Mouse (Mus musculus) liver, embryonic 13.5 days (tissue): ENCODE measurements around the gene Oas1c. TPM values are rescaled to one million over a fixed set of nuclear protein-coding genes. Genes with fewer than 3 reads are reported as not detected.

ENCODE experiments used
- ATAC-seq: fragments of 200-750 bp; cut with Nextera tagmentation; 2 replicates; pipeline ENCODE4 v1.8.0; 2017; ENCODE audit warnings: low read depth, mild to moderate bottlenecking, moderate number of reproducible peaks, moderate library complexity
- DNase-seq: peaks from one replicate; pipeline ENCODE4 v3.0.0; 2022
- H3K27ac ChIP-seq: fragments of 300-500 bp; sonication (generic); 2 replicates; pipeline ENCODE4 v1.5.1; 2015; ENCODE audit warnings: moderate library complexity, mild to moderate bottlenecking, inconsistent platforms
- H3K27me3 ChIP-seq: fragments of 300-500 bp; sonication (generic); 2 replicates; pipeline ENCODE4 v1.6.1; 2015; ENCODE audit warnings: mild to moderate bottlenecking, inconsistent platforms
- H3K36me3 ChIP-seq: fragments of 300-500 bp; sonication (generic); 2 replicates; pipeline ENCODE4 v1.6.1; 2015; ENCODE audit warnings: mild to moderate bottlenecking, inconsistent platforms
- H3K4me1 ChIP-seq: fragments of 300-500 bp; sonication (generic); replicated peaks from 2 replicates; pipeline ENCODE4 v1.6.1; 2015; ENCODE audit warnings: inconsistent platforms
- H3K4me2 ChIP-seq: fragments of 300-500 bp; sonication (generic); 2 replicates; pipeline ENCODE4 v1.6.1; 2015; ENCODE audit warnings: inconsistent platforms, mild to moderate bottlenecking, moderate library complexity
- H3K4me3 ChIP-seq: fragments of 300-500 bp; sonication (generic); replicated peaks from 2 replicates; pipeline ENCODE4 v1.5.1; 2015; ENCODE audit warnings: mild to moderate bottlenecking, inconsistent platforms
- H3K9ac ChIP-seq: fragments of 300-500 bp; sonication (generic); 2 replicates; pipeline ENCODE4 v1.6.1; 2015; ENCODE audit warnings: mild to moderate bottlenecking, inconsistent platforms
- H3K9me3 ChIP-seq: fragments of 300-500 bp; sonication (generic); replicated peaks from 2 replicates; pipeline ENCODE4 v1.6.1; 2016; ENCODE audit warnings: inconsistent platforms
- WGBS: fragments of 180-500 bp; shearing (Covaris S2); methylation state at CpG from one replicate; pipeline ENCODE4 v1.1.7; 2015; ENCODE audit not compliant: insufficient replicate concordance; 5-methylcytosine and 5-hydroxymethylcytosine counted together
- polyA plus RNA-seq: library from polyadenylated mRNA; unstranded; fragments of >200 nt; fragmentation: Nextera tagmentation; extraction: Ambion mirVana; gene quantifications from 2 replicates; pipeline ENCODE4 v1.2.1, GENCODE M21; 2015

Gene Oas1c
- polyA plus RNA-seq, 1 experiment from 2014 or later: 0.08 TPM

DNA sequence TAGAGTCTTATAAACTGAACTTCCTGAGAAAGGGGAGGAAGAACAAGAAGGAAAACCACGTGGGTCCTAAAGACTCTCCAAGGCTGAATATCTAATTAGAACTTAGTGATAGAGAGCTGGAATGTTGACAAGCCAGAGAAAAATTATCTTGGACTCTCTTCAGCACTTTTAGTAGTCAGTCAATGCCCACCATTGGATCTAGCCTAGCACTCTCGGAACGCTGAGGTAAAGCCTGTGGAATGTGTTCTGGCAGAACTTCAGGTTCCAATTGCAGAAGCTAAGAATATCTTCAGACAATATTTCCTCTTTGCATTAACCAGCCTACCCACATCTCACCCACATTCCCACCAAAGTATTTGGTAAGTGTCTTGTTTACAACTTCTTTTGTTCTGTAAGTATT, 32.4 kb downstream of the Oas1c start:
- no peaks in the 10 kb centered on the region for H3K36me3 ChIP-seq
- DNase-seq (no peak), ATAC-seq (no peak)
- H3K27me3 ChIP-seq: no peaks in the 10 kb centered on the region
- peaks cover 15% of the 10 kb centered on the region for H3K4me1 ChIP-seq
- H3K27ac ChIP-seq: no peak overlapping the region
- H3K4me3 ChIP-seq: no peak overlapping the region
- WGBS: 24% methylated on average over 3 of the region's 3 CpGs
- H3K9ac ChIP-seq: no peak overlapping the region
- H3K9me3 ChIP-seq: no peaks in the 10 kb centered on the region
- no peak overlapping the region for H3K4me2 ChIP-seq

DNA sequence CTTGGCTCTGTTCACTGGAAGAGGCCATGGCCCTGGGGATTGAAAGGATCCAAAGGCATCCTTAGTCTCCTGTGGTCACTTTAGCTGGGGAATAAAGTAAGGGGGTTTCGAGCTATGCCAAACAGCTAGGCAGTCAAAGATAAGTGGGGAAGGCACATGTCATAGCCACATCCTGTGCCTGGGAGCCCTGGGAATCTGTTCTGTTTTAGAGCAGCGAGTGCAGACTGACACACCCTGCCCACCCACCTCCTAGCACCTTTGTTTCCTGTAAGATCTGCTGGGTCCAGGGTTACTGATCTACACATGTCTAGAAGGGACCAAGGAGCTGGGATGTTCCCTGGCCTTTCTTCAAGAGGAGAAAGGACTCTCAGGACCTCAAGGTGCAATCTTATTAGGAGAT, 33.4 kb downstream of the Oas1c start:
- Histone ChIP-seq H3K4me3 (no peak overlapping the region), H3K27ac (no peak overlapping the region), H3K27me3 (no peaks in the 10 kb centered on the region), H3K9ac (no peak overlapping the region), H3K36me3 (no peaks in the 10 kb centered on the region), H3K9me3 (no peaks in the 10 kb centered on the region), H3K4me1 (peaks cover 20% of the 10 kb centered on the region), H3K4me2 (no peak overlapping the region)
- DNase-seq (no peak), ATAC-seq (no peak)
- WGBS: 12% methylated on average over 2 of the region's 2 CpGs

DNA sequence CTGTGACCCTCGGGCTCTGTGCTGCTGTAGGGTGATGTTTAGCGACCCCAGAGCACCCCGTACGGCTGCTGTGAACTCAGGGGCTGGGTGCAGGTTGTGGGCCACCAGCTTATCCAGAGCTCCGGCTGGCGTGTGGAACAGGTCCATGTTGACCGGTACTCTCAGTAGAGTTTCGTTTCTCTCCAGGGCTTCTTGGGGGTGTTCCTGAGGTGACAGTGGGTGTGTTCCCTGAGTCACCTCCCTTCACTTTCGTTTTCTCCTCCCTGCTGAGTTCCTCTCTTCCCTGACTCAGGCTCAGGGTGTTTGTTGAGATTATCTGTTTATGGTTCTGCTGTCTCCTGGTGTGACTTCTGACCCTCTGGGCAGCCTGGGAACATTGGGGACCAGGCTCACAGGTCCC, 34.8 kb downstream of the Oas1c start, which contains the start of gene Oas3:
Oas3 (minus strand) TSS at position 184 of the 400 bp plus-strand sequence.
- Histone ChIP-seq H3K9ac (no peak within 1 kb of the TSS), H3K9me3 (no peaks in the 10 kb centered on the region), H3K4me3 (no peak within 1 kb of the TSS), H3K27ac (no peak within 1 kb of the TSS), H3K4me1 (peaks cover 20% of the 10 kb centered on the region), H3K36me3 (no peaks in the 10 kb centered on the region), H3K4me2 (no peak within 1 kb of the TSS), H3K27me3 (no peaks in the 10 kb centered on the region)
- DNase-seq (no peak), ATAC-seq (no peak)
- WGBS: 58% methylated on average over 9 of the region's 9 CpGs

DNA sequence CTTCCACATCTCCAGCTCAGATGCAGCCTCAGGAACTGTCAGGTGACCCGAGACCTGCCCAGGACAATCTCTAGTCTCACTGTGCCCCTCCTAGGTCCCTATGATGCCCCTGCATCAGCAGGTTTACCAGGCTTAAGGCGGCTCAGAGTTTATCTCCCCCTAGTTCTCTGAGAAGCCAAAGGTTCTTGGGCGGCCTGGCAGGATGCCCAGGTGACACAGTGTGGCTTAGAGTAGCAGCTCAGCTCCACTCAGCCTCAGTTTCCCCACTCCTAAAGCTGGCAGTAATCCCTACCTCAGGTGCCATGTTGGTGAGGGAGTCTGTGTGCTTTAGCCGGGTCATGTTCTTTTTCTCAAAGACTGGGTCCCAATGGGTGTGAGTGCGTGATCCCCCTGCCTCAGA, 35.5 kb downstream of the Oas1c start:
- Histone ChIP-seq H3K27ac (no peak overlapping the region), H3K9me3 (no peaks in the 10 kb centered on the region), H3K27me3 (no peaks in the 10 kb centered on the region), H3K4me3 (no peak overlapping the region), H3K4me1 (peaks cover 20% of the 10 kb centered on the region), H3K9ac (no peak overlapping the region), H3K4me2 (no peak overlapping the region), H3K36me3 (no peaks in the 10 kb centered on the region)
- 68% methylated on average over 5 of the region's 5 CpGs for WGBS
- no peak for DNase-seq
- ATAC-seq: no peak

DNA sequence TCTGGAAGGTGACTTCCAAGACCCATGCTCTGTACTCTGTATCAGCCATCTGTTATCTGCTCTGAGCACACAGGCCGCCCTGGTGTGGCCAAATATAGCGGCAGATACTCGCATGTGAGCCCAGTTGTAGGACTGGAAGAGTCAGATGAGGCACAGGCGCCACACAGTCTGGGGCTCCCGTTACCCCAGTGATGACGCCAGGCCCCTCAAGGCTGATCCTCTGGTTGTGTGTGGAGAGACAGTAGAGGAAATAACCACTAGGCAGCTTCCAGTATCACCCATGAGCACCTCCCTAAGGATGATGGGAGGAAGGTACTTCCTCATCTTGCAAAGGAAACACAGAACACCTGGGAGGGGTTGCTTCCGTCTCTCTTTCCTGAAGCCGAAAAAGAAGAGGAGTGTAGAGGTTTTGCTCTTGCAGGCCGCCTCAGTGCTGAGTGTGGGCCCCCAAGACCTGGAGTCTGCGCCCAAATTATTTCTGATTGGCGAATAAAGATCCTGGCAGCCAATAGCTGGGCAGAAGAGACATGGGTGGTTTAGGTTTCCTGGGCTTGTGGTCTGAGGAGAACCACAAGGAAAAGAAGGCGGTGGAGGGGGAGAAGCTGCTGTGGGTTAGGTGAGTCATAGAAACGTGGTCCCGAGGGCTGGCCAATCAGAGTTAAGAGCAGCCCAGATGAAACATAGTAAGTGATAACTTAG, 36.9 kb downstream of the Oas1c start:
- Histone ChIP-seq H3K27ac (no peak overlapping the region; the same call in 1 of the 2 replicates), H3K9ac (no peak overlapping the region), H3K4me1 (peaks cover 20% of the 10 kb centered on the region), H3K27me3 (no peaks in the 10 kb centered on the region), H3K9me3 (no peaks in the 10 kb centered on the region), H3K4me3 (no peak overlapping the region), H3K4me2 (peak overlapping the region; percentile 36), H3K36me3 (no peaks in the 10 kb centered on the region)
- WGBS: 11% methylated on average over 14 of the region's 14 CpGs
- no peak for DNase-seq
- peak; percentile 89 for ATAC-seq

DNA sequence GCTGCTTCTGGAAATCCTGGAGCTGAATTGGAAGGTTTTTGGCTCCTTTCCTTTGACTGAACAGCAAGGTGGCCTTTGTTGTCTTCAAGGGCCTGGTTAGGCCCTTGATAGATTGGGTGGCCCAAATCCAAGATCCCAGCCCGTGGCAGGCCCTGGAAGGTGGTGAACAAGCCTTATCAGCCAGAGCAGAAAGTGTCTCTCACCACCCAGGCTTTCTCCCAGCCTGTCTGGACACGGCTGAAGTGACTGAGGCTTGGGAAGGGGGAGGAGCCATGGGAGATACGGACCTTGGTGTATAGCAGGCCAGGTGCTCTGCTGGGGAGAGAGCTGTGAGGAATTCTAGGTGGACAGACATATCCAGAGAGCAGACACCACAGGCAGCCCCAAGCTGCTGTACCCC, 42.9 kb downstream of the Oas1c start:
- Histone ChIP-seq H3K27ac (no peak overlapping the region), H3K9me3 (no peaks in the 10 kb centered on the region), H3K4me3 (no peak overlapping the region), H3K27me3 (no peaks in the 10 kb centered on the region), H3K4me2 (no peak overlapping the region), H3K4me1 (0 out of 2 replicates have a peak, but pooled peaks cover under 1% of the 10 kb centered on the region), H3K36me3 (no peaks in the 10 kb centered on the region), H3K9ac (no peak overlapping the region)
- no peak for DNase-seq
- no peak for ATAC-seq
- 49% methylated on average over 3 of the region's 3 CpGs for WGBS

DNA sequence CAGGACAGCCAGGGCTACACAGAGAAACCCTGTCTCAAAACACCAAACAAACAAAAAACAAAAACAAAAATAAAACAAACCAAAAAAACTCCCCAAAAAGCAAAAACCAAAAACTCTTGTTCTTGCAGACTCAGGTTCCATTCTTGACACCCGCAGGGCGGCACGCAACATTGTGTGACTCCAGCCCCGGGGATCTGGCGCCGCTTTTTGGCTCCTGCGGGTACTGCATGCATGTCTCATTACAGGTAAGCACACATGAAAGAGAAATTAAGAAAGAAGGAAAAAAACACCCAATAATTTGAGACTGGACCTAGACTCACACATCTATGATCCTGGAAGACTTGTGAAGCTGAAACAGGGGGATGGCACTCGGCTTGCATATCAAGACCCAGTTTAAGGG, 47.3 kb downstream of the Oas1c start:
- no peaks in the 10 kb centered on the region for H3K9me3 ChIP-seq
- H3K9ac ChIP-seq: no peak overlapping the region
- no peaks in the 10 kb centered on the region for H3K4me1 ChIP-seq
- 54% methylated on average over 8 of the region's 8 CpGs for WGBS
- no peaks in the 10 kb centered on the region for H3K27me3 ChIP-seq
- no peak overlapping the region for H3K27ac ChIP-seq
- no peak overlapping the region for H3K4me2 ChIP-seq
- DNase-seq (no peak), ATAC-seq (no peak)
- H3K4me3 ChIP-seq: no peak overlapping the region
- H3K36me3 ChIP-seq: no peaks in the 10 kb centered on the region

DNA sequence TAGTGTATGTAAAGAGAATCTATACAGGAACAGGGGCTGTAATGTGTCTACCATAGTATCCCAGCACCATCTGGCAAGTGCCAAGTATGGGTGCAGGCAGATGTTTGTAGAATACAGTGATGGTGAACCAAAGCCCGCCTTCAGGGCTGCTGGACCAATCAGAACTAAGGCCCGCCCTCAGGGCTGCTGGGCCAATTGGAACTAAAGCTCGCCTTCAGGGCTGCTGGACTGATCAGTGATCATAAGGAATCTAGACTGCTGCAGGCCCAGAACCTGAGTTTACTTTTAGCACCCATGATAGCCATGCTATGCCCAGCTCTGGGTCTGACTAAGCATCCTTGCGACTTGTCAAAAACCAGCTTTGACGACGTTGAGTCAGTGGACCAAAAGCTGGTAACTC, 50.4 kb downstream of the Oas1c start:
- H3K4me1 ChIP-seq: no peaks in the 10 kb centered on the region
- H3K27ac ChIP-seq: no peak overlapping the region
- no peaks in the 10 kb centered on the region for H3K9me3 ChIP-seq
- H3K27me3 ChIP-seq: no peaks in the 10 kb centered on the region
- no peak overlapping the region for H3K4me2 ChIP-seq
- no peaks in the 10 kb centered on the region for H3K36me3 ChIP-seq
- no peak overlapping the region for H3K4me3 ChIP-seq
- 28% methylated on average over 6 of the region's 6 CpGs for WGBS
- DNase-seq: no peak
- peak; percentile 48; the same call in 1 of the 2 replicates for ATAC-seq
- H3K9ac ChIP-seq: no peak overlapping the region

DNA sequence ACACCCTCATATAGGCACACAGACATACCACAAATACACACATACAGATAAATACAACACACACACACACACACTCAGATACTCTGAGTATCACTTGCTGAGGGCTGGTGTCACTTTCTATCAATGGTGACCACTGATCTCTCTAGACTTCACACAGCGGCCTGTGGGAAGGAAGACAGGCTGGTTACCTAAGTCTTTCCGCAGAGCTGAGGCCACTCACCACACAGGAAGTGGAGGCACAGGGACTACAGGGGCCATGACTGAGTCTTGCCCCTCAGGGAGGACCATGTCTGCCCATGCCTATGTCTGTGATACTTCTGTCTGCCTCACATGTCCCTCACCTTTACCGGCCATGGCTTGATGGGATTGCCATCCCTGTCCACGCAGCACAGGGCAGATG, 58.1 kb downstream of the Oas1c start:
- H3K9me3 ChIP-seq: no peaks in the 10 kb centered on the region
- H3K4me2 ChIP-seq: no peak overlapping the region
- H3K27ac ChIP-seq: no peak overlapping the region
- no peak for DNase-seq
- no peak overlapping the region for H3K9ac ChIP-seq
- no peaks in the 10 kb centered on the region for H3K36me3 ChIP-seq
- H3K4me1 ChIP-seq: no peaks in the 10 kb centered on the region
- no peaks in the 10 kb centered on the region for H3K27me3 ChIP-seq
- ATAC-seq: no peak
- no peak overlapping the region for H3K4me3 ChIP-seq
- 46% methylated on average over 4 of the region's 4 CpGs for WGBS

DNA sequence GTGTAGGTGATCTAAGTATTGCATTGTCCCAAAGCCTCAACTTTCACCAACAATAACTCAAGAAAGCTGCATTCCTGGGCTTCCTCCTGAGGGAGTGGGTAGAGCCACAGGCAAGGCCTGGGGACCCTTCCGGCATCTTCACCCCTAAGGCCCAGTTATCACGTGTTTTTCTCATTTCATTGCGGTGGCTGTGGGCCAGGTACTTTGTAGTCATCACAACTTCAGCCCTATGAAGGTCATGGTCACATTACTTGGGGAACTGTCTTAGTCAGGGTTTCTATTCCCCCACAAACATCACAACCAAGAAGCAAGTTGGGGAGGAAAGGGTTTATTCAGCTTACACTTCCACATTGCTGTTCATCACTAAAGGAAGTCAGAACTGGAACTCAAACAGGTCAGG, 59.5 kb downstream of the Oas1c start:
- no peaks in the 10 kb centered on the region for H3K27me3 ChIP-seq
- 61% methylated on average over 3 of the region's 3 CpGs for WGBS
- DNase-seq (no peak), ATAC-seq (no peak)
- H3K9ac ChIP-seq: no peak overlapping the region
- no peak overlapping the region for H3K4me3 ChIP-seq
- H3K4me1 ChIP-seq: no peaks in the 10 kb centered on the region
- H3K27ac ChIP-seq: no peak overlapping the region
- no peaks in the 10 kb centered on the region for H3K36me3 ChIP-seq
- no peak overlapping the region for H3K4me2 ChIP-seq
- no peaks in the 10 kb centered on the region for H3K9me3 ChIP-seq

DNA sequence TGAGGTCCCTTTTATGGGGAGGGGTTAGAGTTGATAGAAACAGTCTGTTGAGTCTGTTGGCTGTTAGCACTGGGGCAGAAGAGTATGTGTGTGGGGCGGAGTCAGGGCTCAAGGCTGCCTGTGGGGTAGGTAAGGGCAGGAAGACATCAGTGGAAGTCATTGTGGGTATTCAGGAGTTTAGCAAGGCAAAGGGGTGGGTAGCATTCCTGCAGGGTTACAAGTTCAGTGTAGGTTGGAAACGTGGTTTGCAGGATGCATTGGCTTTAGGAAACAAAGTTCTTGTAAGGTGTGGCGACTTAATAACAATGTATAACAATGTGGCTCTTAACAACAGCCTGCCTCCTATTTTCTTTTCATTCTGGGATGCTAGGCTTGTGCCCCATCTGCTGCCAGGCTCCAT, 61.1 kb downstream of the Oas1c start:
- no peak overlapping the region for H3K27ac ChIP-seq
- 48% methylated on average over 3 of the region's 3 CpGs for WGBS
- no peak for ATAC-seq
- H3K4me1 ChIP-seq: no peaks in the 10 kb centered on the region
- H3K36me3 ChIP-seq: no peaks in the 10 kb centered on the region
- H3K9me3 ChIP-seq: no peaks in the 10 kb centered on the region
- no peak for DNase-seq
- H3K9ac ChIP-seq: no peak overlapping the region
- H3K4me3 ChIP-seq: no peak overlapping the region
- no peaks in the 10 kb centered on the region for H3K27me3 ChIP-seq
- no peak overlapping the region for H3K4me2 ChIP-seq
